Mouse (Mus musculus) mouse embryonic stem cell (cell line): ENCODE data around the gene Rpl18a.

ENCODE experiments used
- in situ Hi-C, 2 experiments: fragments of 300-500 bp; cut with MboI; formaldehyde crosslinking; loops; 1 replicate in 1 of 2; 3 replicates in 1 of 2; pipeline ENCODE4 v1.14.3; 2019 to 2020; ENCODE audit warnings: low sequenced_read_pairs in 2 of 2, low pct_unique_long_range_greater_than_20kb in 1 of 2, mixed read lengths in 1 of 2; ENCODE audit not compliant: unreplicated experiment in 1 of 2

The Rpl18a gene

GRCm38 (mm10) chr8:70866001-70866520 is 31.2 kb downstream of the Rpl18a start:
- in situ Hi-C loops, result no loop called here

- in situ Hi-C loops, result no loop called here
Observed at GRCm38 (mm10) chr8:70865350-70866000, 31.7 kb downstream of the Rpl18a start.

- in situ Hi-C loops, result no loop called here
Observed at GRCm38 (mm10) chr8:70864712-70865221, 32.4 kb downstream of the Rpl18a start.

GRCm38 (mm10) chr8:70863956-70864711 is 33.1 kb downstream of the Rpl18a start:
- in situ Hi-C loops, result no loop called here

GRCm38 (mm10) chr8:70862824-70863641 is 34.2 kb downstream of the Rpl18a start, which contains the start of gene Kcnn1:
Gene Kcnn1, minus strand, starts transcription at chr8:70863258.
- in situ Hi-C loops, result no loop called here

GRCm38 (mm10) chr8:70857516-70857915 is 39.7 kb downstream of the Rpl18a start:
- in situ Hi-C loops, result no loop called here

GRCm38 (mm10) chr8:70856541-70857197 is 40.5 kb downstream of the Rpl18a start:
- in situ Hi-C loops, result no loop called here

GRCm38 (mm10) chr8:70856028-70856427 is 41.2 kb downstream of the Rpl18a start:
- in situ Hi-C loops, result no loop called here

GRCm38 (mm10) chr8:70853863-70854262 is 43.3 kb downstream of the Rpl18a start:
- in situ Hi-C loops, result no loop called here

- in situ Hi-C loops, result no loop called here
Observed at GRCm38 (mm10) chr8:70852595-70853231, 44.5 kb downstream of the Rpl18a start.

GRCm38 (mm10) chr8:70851837-70852236 is 45.4 kb downstream of the Rpl18a start:
- in situ Hi-C loops, result no loop called here

GRCm38 (mm10) chr8:70850947-70851346 is 46.3 kb downstream of the Rpl18a start:
- in situ Hi-C loops, result no loop called here

GRCm38 (mm10) chr8:70850132-70850845 is 46.9 kb downstream of the Rpl18a start:
- in situ Hi-C loops, result no loop called here

- in situ Hi-C loops, result no loop called here
Observed at GRCm38 (mm10) chr8:70849333-70849990, 47.8 kb downstream of the Rpl18a start.

GRCm38 (mm10) chr8:70846371-70847154 is 50.6 kb downstream of the Rpl18a start:
- in situ Hi-C loops, result no loop called here

- in situ Hi-C loops, result no loop called here
Observed at GRCm38 (mm10) chr8:70845108-70845507, 52.1 kb downstream of the Rpl18a start.
